Mouse (Mus musculus) cerebellum, adult 9-11 months (tissue): ENCODE measurements around the gene Gabrq.

Source experiments
- DNase-seq: peaks from one replicate; pipeline ENCODE4 v3.0.0; 2022

Gene Gabrq

GRCm38 (mm10) chrX:72824776-72825588 lies at the start of gene Gabrq:
Gene Gabrq (plus strand): TSS chrX:72825178.
- DNase-seq: no peak

GRCm38 (mm10) chrX:72788773-72789557 lies 36.0 kb upstream of the Gabrq start:
- no peak for DNase-seq

- no peak for DNase-seq
Observed at GRCm38 (mm10) chrX:72789558-72789871, 35.5 kb upstream of the Gabrq start.

- DNase-seq: peak; percentile 11
Observed at GRCm38 (mm10) chrX:72819594-72819993, 5.4 kb upstream of the Gabrq start.

DNA sequence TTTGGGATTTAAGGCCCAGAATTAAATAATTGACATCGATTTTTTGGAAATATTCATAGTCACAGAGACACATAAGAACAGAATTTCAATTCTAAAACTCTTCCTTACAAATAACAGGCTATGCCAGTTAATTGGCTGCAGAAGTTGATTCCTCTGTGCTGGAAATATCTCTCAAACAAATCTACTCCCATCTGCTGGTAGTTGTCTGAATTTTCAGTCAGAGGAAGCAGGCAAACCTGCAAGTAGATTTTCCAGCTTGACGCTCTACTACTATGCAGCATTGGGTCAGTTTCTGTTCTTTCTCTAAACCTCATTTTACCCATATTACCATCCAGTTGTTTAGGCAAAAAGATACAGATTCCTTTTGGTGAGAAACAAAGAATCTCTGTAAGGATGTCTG lies 1.7 kb upstream of the Gabrq start:
- no peak for DNase-seq

DNA sequence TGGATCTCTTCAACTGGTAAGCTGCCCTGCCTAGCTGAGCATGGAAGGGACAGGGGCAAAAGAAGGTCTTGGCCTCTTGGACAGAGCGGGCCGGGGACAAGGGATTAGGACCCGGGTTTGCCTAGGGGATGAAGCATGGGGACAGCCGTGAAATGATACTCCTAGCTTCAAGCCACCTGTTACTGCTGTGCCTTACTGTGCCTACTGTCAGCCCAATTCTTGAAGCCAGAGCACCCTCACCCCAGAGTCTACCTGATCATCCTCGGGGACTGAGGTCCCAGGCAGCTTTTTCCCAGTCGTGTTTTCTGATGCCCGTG lies 569 bp downstream of the Gabrq start:
- DNase-seq: no peak
